Mouse (Mus musculus) stomach, postnatal 0 days (tissue): ENCODE data around the gene Fam25c. TPM values are rescaled to one million over a fixed set of nuclear protein-coding genes. Genes with fewer than 3 reads are reported as not detected.

Experiments
- ATAC-seq: fragments of 200-750 bp; cut with Nextera tagmentation; 2 replicates; pipeline ENCODE4 v1.8.0; 2017; ENCODE audit not compliant: low FRiP score, low TSS enrichment
- DNase-seq: peaks from one replicate; pipeline ENCODE4 v3.0.0-alpha.2; 2016; ENCODE audit warnings: low spot score
- H3K27ac ChIP-seq: fragments of 300-500 bp; sonication (generic); replicated peaks from 2 replicates; pipeline ENCODE4 v1.5.1; 2014; ENCODE audit warnings: mild to moderate bottlenecking, control low read depth
- H3K27me3 ChIP-seq: fragments of 300-500 bp; sonication (generic); 2 replicates; pipeline ENCODE4 v1.6.1; 2014; ENCODE audit warnings: low read length; ENCODE audit not compliant: control insufficient read depth, insufficient read depth
- H3K36me3 ChIP-seq: fragments of 300-500 bp; sonication (generic); 2 replicates; pipeline ENCODE4 v1.6.1; 2014; ENCODE audit warnings: low read length, mixed read lengths; ENCODE audit not compliant: control insufficient read depth, insufficient read depth
- H3K4me1 ChIP-seq: fragments of 300-500 bp; sonication (generic); replicated peaks from 2 replicates; pipeline ENCODE4 v1.6.1; 2014; ENCODE audit warnings: antibody characterized with exemption; ENCODE audit not compliant: control insufficient read depth, insufficient read depth
- H3K4me2 ChIP-seq: fragments of 300-500 bp; sonication (generic); replicated peaks from 2 replicates; pipeline ENCODE4 v1.6.1; 2014; ENCODE audit warnings: low read depth, mild to moderate bottlenecking, control low read depth, moderate library complexity
- H3K4me3 ChIP-seq: fragments of 300-500 bp; sonication (generic); 2 replicates; pipeline ENCODE4 v1.5.1; 2014; ENCODE audit warnings: low read depth, low read length, control low read depth
- H3K9ac ChIP-seq: fragments of 300-500 bp; sonication (generic); 2 replicates; pipeline ENCODE4 v1.6.1; 2014; ENCODE audit warnings: mild to moderate bottlenecking, low read length, control low read depth, mixed read lengths
- H3K9me3 ChIP-seq: fragments of 300-500 bp; sonication (generic); 2 replicates; pipeline ENCODE4 v1.6.1; 2016; ENCODE audit warnings: low read length; ENCODE audit not compliant: control insufficient read depth
- CTCF ChIP-seq: IDR thresholded peaks from 2 replicates; pipeline ENCODE4 v1.5.1; 2016; ENCODE audit warnings: antibody characterized with exemption, low read depth, mild to moderate bottlenecking, moderate library complexity
- EP300 ChIP-seq: optimal IDR thresholded peaks from 2 replicates; pipeline ENCODE3; 2016; ENCODE audit warnings: antibody characterized with exemption
- WGBS: fragments of 180-500 bp; shearing (Covaris S2); extraction: QIAGEN DNeasy Blood & Tissue Kit; methylation state at CpG from one replicate; pipeline ENCODE4 v1.1.7; 2014; 5-methylcytosine and 5-hydroxymethylcytosine counted together
- polyA plus RNA-seq: library from polyadenylated mRNA; unstranded; fragments of >200 nt; fragmentation: Nextera tagmentation; extraction: Ambion mirVana; gene quantifications from 2 replicates; pipeline ENCODE4 v1.2.1, GENCODE M21; 2015

Fam25c gene
- polyA plus RNA-seq, 1 experiment from 2014 or later = 793 TPM

DNA sequence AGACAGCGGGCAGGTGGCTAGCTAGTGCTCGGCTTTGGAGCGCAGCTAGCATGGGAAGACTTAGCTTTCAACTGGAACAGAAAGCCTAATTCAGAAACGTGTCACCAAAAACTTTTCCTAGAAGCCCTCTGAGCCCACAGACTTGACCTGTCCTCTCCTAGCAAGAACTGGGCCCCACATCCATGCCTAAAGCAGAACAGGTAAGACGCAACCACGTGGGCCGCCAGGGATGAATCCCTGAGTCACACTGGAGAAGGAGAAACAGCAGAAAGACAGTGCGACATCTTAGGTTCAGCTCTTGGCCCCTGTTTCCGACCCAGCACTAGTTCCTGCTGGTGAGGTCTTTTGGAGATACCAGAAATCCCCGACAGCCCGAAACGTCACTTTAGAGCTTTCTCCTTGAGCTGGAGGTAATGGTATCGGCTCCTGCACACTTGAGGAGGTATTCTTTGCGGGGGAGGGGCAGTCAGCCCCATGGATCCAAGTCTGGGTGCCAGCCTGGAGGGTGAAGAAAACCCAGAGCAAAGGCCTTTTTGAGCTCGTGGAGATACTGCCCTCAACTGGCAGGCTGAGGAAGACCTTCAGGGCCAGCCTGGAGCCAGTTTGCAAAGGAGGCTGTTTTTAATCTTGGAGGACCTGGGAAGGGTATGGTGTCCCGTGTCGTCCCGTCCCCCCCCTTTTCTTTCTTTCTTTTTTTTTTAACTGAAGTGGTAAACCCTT, 7.7 kb upstream of the Fam25c start:
- Histone ChIP-seq H3K9ac (peak overlapping the region; percentile 57), H3K36me3 (no peaks in the 10 kb centered on the region), H3K4me2 (peak overlapping the region; percentile 76), H3K4me1 (no peaks in the 10 kb centered on the region), H3K27ac (peak overlapping the region; percentile 88), H3K4me3 (peak overlapping the region; percentile 38), H3K27me3 (no peaks in the 10 kb centered on the region), H3K9me3 (no peaks in the 10 kb centered on the region)
- DNase-seq = peak; percentile 77
- WGBS = 40% methylated on average over 18 of the region's 18 CpGs
- ATAC-seq = peak; percentile 62
- peak; percentile 84 for TF ChIP-seq CTCF
- TF ChIP-seq EP300 = peak; percentile 5

DNA sequence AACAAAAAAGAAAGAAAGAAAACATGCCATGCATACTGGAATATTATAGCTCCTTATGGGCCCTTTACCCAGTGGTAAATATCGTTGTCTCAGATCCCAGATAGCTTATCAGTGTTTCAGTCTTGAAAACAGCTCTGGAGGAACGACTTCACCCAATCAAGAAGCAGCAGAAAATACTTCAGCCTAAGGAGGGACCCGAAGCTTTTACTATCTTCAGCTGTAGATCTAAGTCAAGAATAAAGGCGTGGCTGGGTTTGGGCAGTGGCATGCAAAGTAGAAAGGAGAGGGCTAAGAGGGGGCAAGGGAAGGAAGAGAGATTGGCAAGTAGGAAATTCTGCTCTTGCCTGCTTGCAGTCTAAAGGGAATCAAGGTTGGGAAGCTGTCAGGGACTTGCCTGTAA, 6.9 kb upstream of the Fam25c start:
- 42% methylated on average over 4 of the region's 4 CpGs for WGBS
- H3K4me3 ChIP-seq = no peak overlapping the region
- ATAC-seq (no peak), DNase-seq (no peak)
- H3K4me2 ChIP-seq = no peak overlapping the region
- peaks cover 3% of the 10 kb centered on the region; the same call in 1 of the 2 replicates for H3K4me1 ChIP-seq
- no peak overlapping the region for H3K9ac ChIP-seq
- H3K27ac ChIP-seq = peak overlapping the region; percentile 88; the same call in 1 of the 2 replicates
- H3K27me3 ChIP-seq = no peaks in the 10 kb centered on the region
- TF ChIP-seq CTCF (no peak), EP300 (no peak)
- no peaks in the 10 kb centered on the region for H3K36me3 ChIP-seq
- no peaks in the 10 kb centered on the region for H3K9me3 ChIP-seq

DNA sequence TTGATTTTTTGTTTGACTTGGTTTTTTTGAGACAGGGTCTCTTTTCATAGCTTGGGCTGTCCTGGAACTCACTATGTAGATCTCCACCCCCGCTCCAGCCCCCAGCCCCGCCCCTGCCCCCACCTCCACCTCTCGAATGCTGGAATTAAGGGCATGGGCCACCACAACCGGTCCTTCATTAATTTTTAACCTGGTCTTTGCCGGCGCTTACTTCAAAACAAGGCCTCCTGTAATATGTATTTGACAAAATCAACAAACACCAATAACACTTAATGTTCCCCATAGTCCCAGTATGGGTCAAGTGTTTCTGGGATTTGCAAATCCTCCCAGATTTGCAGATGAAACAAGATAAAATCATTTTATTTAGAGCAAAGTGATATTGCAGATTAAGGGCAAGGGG, 5.0 kb upstream of the Fam25c start:
- H3K4me2 ChIP-seq = no peak overlapping the region
- H3K36me3 ChIP-seq = no peaks in the 10 kb centered on the region
- H3K9ac ChIP-seq = no peak overlapping the region
- DNase-seq (no peak), ATAC-seq (no peak)
- peaks cover 3% of the 10 kb centered on the region; the same call in 1 of the 2 replicates for H3K4me1 ChIP-seq
- H3K9me3 ChIP-seq = no peaks in the 10 kb centered on the region
- no peaks in the 10 kb centered on the region for H3K27me3 ChIP-seq
- no peak overlapping the region for H3K27ac ChIP-seq
- no peak overlapping the region for H3K4me3 ChIP-seq
- TF ChIP-seq CTCF (no peak), EP300 (no peak)
- WGBS = 43% methylated on average over 6 of the region's 6 CpGs

DNA sequence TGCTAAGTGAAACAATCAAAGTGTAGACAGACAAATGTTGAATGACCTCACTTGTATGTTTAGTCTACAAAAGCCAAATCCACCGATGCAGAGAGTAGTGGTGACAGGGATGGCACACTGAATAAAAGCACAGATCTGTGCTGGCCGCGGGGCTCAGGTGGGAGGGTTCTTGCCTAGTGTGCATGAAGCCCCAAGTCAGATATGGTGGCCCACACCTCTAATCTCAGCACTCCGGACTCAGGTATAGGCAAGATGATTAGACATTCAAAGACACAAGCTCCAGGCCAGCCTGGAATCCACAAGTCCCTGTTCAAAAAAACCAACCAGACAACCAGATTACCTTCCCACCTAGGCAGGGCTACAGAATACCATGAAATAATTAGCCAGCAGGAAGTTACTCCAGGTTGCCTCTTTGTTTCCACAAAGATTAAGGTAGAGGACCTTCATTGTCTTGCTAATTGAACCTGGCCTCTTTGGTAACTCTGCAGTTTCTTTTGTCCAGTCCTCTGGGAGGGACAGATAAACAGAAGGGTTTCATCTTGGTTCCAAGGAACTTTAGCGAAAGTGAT, 4.5 kb upstream of the Fam25c start:
- H3K36me3 ChIP-seq = no peaks in the 10 kb centered on the region
- no peak overlapping the region for H3K27ac ChIP-seq
- ATAC-seq (no peak), DNase-seq (no peak)
- peaks cover 3% of the 10 kb centered on the region; the same call in 1 of the 2 replicates for H3K4me1 ChIP-seq
- H3K27me3 ChIP-seq = no peaks in the 10 kb centered on the region
- no peak overlapping the region for H3K4me2 ChIP-seq
- no peak for TF ChIP-seq EP300
- TF ChIP-seq CTCF = no peak
- 42% methylated on average over 5 of the region's 5 CpGs for WGBS
- no peak overlapping the region for H3K4me3 ChIP-seq
- no peaks in the 10 kb centered on the region for H3K9me3 ChIP-seq
- no peak overlapping the region for H3K9ac ChIP-seq

GRCm38 (mm10) chr14:34357671-34358455, 2.6 kb upstream of the Fam25c start:
- ATAC-seq (peak; percentile 13; the same call in 1 of the 2 replicates), DNase-seq (no peak)
- no peaks in the 10 kb centered on the region for H3K36me3 ChIP-seq
- no peak overlapping the region for H3K4me3 ChIP-seq
- 62% methylated on average over 7 of the region's 7 CpGs for WGBS
- TF ChIP-seq EP300 = no peak
- no peak for TF ChIP-seq CTCF
- H3K9ac ChIP-seq = 0 out of 2 replicates have a peak overlapping the region, but pooled peaks have one; percentile 35
- peak overlapping the region; percentile 30; the same call in 1 of the 2 replicates for H3K27ac ChIP-seq
- no peaks in the 10 kb centered on the region for H3K27me3 ChIP-seq
- H3K4me1 ChIP-seq = peaks cover 3% of the 10 kb centered on the region; the same call in 1 of the 2 replicates
- H3K4me2 ChIP-seq = no peak overlapping the region
- H3K9me3 ChIP-seq = no peaks in the 10 kb centered on the region
